Mouse (Mus musculus) retina, postnatal 7 days (tissue): ENCODE measurements around the gene Ackr2.

Experiments used
- DNase-seq: peaks from one replicate; pipeline ENCODE4 v3.0.0-alpha.2; 2012; ENCODE audit warnings: low read depth, low spot score

The Ackr2 gene

GRCm38 (mm10) chr9:121916102-121916501, 17.9 kb downstream of the Ackr2 start, which contains the start of gene Cyp8b1:
Gene Cyp8b1 (minus strand): TSS chr9:121916305.
- DNase-seq, result no peak

DNA sequence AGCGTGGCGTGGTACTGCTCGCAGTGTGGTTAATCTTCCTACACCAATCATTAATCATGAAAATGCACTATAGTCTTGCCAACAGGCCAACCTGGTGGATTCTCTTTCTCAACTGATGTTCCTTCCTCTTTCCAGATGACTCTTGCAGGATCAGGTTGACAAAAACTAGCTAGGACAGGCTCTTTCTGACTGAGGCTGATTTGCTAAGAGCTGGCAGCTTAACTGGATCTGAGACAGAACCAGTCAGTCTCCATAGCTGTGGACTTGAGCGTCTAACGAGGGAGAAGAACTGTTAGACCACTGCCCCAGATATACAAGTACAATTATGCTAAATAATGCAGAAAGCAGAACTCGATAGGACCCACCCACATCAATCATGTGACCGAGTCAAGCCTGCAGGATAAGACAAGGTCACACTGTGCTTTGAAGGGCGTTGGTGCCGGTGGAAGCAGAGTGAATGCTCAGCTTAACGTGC, 20.9 kb downstream of the Ackr2 start:
- DNase-seq, result no peak

- DNase-seq, result no peak
Observed at GRCm38 (mm10) chr9:121923443-121923842, 25.3 kb downstream of the Ackr2 start.

DNA sequence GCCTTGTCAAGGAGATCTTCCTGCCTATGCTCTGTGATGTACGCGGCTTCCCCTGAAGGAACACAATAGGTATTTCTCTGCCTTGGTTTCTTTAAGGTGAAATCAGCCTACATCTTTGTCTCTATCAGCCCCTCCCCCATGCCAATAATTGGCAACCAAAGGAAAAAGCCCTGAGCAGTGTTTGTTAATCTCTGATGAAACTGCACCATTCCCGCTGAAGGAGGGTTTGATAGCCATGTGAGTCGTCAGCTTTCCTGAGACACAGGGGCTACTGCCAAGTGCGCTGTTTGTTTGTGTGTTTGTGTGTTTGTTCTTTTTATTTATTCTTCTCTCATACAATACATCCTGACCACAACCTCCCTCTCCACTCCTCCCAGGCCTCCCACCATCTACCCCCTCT, 25.8 kb downstream of the Ackr2 start:
- DNase-seq, result no peak

- DNase-seq, result no peak
Observed at GRCm38 (mm10) chr9:121924901-121925560, 26.9 kb downstream of the Ackr2 start.

DNA sequence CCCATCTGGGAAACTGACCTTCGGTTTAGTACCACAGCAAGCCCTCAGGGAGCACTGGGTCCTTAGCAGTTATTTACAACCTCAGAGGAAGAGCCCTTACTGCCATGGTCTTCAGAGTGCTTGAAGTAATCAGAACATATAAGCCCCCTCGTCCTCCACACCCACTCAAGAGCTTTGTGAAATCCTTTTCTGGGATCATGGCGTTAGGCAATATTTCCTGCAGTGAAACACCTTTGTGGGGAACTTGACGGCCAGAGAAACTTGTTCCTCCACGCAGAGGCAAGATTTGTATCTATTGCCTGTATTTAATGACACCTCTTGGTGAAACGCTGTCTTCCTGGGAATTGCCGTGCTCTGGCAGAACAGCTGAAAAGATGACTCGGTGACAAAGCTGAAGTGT, 27.8 kb downstream of the Ackr2 start:
- DNase-seq, result no peak

DNA sequence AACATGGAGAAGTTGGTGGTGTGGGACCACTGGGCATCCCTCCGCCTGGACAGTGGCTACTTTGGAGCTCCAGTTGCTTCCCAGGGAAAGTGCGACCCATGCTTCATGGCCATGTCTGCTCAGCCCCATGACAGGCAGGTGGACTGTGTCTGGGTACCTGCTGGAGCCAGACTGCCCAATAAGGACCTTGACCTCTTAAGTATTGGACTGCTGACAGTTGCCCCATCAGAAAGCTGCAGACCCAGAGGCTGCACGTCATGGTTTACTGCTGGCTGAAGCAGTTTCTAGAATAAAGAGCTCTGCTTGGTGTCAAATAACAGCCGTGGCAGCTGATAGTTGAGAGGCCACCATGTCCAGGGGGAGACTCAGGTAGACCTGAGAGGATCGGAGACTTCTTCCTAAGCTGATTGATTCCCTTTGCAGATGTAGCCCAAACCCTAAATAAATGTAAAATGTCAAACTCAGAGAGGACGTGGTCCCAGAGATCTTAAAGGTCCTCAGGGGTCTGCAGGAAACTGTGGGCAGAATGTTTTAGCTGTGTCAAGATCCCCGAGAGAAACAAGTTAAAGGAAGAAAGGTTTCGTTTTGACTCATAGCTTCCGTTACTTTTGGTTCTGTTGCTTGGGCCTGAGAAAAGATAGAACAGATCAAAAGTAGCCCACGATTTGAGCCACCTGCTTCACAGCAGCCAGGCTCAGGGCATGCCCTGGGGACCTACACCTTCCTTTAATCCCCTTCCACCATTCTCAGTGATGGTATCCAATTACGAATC, 28.7 kb downstream of the Ackr2 start:
- no peak for DNase-seq

- no peak for DNase-seq
Observed at GRCm38 (mm10) chr9:121927721-121928120, 29.6 kb downstream of the Ackr2 start.

DNA sequence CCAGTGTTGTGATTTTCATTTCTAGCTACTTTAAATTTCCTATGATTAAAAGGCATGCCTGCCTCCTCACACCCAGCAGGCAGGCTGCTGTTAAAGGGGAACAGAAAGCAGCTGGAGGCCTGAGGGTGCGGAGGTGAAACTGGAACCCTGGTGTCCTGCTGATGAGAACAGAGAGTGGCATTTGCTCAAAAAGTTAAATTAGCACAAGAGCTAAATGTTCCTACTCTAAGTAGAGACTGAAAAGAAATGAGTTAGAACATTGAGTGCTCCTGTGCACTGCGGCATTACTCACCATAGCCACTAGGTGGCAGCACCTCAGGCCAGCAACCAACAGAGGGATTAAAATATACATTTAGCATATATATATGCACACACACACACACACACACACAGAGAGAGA, 30.3 kb downstream of the Ackr2 start:
- no peak for DNase-seq

DNA sequence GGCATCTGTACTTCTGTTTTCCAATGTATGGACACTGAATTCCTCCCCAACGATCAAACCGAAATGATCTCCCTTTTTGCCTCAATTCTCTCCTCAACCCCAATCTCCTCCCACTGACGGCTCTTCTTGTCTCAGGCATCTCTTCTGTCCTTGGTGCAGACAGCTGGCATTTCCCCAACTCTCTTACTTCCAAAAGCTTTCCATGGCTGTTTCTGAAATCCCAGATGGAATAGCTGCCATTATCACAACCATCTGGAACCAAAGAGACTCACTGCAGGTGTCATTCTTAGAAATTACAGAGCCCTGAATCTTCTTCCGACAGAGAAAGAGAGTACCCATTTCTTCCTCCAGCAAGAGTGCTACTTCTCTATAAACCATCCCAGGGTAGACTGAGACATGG, 36.7 kb downstream of the Ackr2 start:
- no peak for DNase-seq

DNA sequence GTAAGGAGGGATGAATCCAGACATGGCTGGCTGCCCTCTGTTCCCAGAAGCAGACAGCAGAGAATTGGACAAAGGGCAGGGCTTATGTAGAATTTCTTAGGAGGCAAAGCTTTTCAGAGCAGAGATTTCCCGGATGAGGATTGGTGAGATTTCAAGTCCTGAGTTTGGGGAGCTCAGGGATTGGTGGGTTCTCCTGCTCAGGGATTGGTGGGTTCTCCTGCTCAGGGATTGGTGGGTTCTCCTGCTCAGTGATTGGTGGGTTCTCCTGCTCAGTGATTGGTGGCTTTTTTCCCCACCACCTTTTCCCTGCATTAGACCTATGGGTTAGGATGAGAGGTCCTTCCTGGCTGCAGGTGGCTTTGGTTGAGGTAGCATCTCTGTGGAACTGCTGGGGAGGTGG, 38.8 kb downstream of the Ackr2 start:
- no peak for DNase-seq

GRCm38 (mm10) chr9:121937451-121937864, 39.3 kb downstream of the Ackr2 start:
- DNase-seq, result no peak

- peak; percentile 36 for DNase-seq
Observed at GRCm38 (mm10) chr9:121937944-121938355, 39.8 kb downstream of the Ackr2 start.

DNA sequence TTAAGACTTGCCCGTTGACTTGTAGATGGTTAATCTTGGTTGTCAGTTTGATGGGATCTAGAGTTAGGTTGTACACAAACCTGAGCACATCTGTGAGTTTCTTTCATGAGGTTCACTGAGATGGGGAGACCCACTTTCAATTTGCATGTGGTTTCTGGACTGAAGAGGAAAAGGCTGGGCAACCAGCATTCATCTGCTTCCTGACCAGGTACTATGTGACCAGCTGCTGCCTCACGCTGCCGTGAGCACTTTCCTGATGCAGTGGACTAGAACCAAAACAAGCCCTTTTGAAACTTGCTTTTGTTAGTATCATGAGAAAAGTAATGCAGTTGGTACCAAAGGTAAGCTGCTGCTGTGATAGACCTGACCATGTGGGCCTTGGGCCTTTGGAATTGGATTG, 44.9 kb downstream of the Ackr2 start:
- DNase-seq, result no peak

- no peak for DNase-seq
Observed at GRCm38 (mm10) chr9:121943628-121944027, 45.5 kb downstream of the Ackr2 start.

GRCm38 (mm10) chr9:121947784-121948183, 49.6 kb downstream of the Ackr2 start:
- DNase-seq, result peak; percentile 45

- DNase-seq, result no peak
Observed at GRCm38 (mm10) chr9:121948431-121948830, 50.3 kb downstream of the Ackr2 start.

- DNase-seq, result no peak
Observed at GRCm38 (mm10) chr9:121950418-121951113, 52.4 kb downstream of the Ackr2 start, which contains the start of gene Fam198a. Gene Fam198a (plus strand): TSS chr9:121950988.

DNA sequence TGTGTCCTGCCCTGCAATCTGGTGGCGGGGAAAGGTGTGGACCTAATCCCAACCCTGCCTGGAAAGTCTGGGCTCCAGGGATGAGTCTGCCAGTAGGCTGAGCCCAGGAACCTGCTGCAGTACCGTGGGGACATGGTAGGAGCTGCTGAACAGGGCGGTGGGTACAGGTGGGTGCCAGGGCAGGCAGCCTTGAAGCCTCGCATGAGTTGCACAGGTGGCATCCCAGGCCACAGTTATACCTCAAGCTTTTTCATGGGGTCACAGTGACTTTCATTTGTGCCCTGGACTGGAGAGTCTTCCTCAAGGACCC, 52.9 kb downstream of the Ackr2 start:
- no peak for DNase-seq

DNA sequence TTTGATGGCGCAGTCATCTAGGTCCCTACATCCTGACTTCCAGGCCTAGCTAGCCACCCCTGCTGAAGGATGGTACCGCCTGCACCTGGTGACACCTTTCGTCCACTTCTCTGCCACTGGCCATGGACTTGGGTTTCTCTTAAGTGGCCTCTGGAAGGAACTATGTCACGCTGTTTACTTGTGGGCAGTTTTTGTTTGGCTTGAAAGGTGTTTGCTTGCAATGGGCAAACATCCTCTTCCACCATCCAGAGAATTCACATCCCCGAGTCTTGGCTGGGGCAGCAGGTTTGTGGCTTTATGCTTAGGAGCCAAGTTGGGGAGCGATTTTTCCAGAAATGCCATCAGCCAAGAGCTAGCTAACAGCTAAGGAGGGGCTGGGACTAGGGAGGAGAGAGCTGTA, 54.4 kb downstream of the Ackr2 start:
- DNase-seq, result no peak

GRCm38 (mm10) chr9:121959966-121960635, 61.9 kb downstream of the Ackr2 start:
- no peak for DNase-seq
